Mouse (Mus musculus): ENCODE measurements around the gene Gmppb.

Gene Gmppb

GRCm38 (mm10) chr9:108051931-108052220 is 2.8 kb downstream of the Gmppb start:
- no peak for DNase-seq

DNA sequence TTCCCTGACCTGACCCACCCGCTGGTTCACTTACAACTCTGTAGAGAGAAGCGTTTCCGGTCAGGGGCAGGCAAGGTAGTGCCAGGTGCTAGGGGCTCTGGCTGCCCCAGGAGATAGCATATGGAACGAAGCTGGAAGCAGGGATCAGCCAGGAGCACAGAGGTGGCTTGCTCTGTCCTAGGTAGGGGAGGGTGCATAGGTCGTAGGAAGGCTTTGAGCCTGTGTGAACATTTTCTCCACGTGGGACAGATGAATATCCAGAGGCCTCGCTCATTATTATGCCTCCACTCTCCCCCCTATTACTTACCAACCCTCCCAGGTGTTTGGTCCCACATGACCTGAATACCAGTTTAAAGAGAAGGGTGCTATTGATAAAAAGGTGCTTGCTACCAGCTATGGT is 3.4 kb downstream of the Gmppb start:
- no peak for DNase-seq

- DNase-seq, result peak; percentile 87 to 90
Measured at GRCm38 (mm10) chr9:108052885-108053664, 4.0 kb downstream of the Gmppb start, which contains the start of gene Amigo3. Gene Amigo3 (plus strand): TSS chr9:108053159.

DNA sequence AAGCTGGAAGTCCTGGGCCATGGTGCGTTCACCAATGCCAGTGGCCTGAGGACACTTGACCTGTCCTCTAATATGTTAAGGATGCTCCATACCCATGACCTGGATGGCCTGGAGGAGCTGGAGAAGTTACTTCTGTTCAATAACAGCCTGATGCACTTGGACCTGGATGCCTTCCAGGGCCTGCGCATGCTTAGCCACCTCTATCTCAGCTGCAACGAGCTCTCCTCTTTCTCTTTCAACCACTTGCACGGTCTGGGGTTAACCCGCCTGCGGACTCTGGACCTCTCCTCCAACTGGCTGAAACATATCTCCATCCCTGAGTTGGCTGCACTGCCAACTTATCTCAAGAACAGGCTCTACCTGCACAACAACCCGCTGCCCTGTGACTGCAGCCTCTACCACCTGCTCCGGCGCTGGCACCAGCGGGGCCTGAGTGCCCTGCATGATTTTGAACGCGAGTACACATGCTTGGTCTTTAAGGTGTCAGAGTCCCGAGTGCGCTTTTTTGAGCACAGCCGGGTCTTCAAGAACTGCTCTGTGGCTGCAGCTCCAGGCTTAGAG is 4.7 kb downstream of the Gmppb start:
- no peak for DNase-seq

DNA sequence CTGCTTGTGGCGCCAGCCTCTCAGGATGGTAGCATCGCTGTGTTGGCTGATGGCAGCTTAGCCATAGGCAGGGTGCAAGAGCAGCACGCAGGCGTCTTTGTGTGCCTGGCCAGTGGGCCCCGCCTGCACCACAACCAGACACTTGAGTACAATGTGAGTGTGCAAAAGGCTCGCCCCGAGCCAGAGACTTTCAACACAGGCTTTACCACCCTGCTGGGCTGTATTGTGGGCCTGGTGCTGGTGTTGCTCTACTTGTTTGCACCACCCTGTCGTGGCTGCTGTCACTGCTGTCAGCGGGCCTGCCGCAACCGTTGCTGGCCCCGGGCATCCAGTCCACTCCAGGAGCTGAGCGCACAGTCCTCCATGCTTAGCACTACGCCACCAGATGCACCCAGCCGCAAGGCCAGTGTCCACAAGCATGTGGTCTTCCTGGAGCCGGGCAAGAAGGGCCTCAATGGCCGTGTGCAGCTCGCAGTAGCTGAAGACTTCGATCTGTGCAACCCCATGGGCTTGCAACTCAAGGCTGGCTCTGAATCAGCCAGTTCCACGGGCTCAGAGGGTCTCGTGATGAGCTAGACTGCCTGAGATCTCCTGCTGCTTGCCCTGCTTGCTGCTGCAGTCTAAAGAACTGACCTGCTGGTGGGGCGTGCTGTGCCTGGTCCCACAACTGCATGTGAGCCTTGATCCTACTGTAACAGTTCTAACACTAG is 5.4 kb downstream of the Gmppb start:
- DNase-seq, result no peak

- DNase-seq, result no peak
Measured at GRCm38 (mm10) chr9:108055061-108055460, 6.0 kb downstream of the Gmppb start.

DNA sequence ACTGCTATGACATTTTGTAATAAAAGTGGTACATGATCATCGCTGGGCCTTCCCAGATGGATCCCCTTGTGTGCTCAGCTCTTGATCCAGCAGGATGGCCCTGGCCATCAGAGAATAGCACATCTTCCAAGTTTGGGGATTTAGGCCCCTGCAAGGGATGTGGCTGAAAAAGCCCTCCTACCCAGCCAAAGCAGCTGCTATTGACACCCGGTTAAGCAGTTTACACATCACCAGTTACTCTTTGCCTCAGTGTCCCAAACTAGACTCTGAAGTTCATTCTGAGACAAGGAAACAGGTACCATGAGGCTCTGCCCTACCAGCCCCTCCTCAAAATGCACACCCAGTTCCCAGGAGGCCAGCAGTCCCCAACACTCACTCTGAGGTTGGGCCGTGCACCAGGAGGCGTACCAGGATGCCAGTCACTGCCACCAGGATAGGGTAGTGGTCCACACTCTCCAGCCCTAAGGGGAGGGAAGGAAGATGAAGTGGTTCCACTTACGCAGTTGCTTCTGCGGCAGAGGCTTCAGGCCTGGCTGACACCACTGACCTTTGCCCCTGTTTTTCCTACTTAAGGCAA is 6.7 kb downstream of the Gmppb start:
- no peak for DNase-seq

DNA sequence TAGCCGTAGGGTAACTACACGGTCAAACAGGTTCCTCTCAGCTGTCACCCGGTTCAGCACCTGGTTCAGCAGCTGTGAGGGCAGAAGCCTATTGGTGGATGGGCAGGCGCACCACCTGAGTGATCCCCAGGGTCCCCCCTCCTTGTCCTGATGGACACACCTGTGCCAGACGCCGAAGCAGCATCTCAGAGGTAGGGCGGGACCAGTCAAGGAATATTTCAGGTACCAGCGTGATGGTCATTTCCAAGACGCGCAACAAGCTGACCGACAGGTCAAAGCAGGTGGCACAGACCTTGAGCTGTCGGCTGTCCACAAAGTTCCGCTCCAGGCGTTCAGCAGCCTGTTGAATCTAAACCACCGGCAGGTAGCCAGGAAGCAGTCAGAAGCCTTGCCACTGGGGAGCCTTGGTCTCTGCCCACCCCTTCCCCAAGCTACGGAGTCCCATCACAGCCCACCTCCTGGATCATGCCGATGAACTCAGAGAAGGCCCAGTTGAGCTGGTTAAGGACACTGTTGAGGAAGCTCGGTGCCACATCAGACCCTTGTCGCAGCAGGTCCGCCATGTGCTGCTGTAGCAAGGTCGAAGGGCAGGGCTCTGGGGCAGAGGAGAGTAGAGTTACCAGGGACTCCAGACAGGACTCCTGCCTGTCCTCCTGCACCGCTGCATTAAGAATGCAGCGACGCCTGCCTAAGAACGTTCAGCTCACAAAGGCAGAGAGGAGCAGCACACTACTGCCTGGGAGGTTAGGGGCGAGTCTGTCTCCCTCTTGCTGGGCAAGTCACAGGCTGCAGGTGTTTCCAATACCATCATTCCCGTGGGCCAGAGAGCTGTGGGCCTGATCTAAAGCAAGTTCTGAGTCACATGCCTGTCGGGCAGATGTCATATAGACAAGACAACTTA is 7.6 kb downstream of the Gmppb start:
- DNase-seq, result no peak

DNA sequence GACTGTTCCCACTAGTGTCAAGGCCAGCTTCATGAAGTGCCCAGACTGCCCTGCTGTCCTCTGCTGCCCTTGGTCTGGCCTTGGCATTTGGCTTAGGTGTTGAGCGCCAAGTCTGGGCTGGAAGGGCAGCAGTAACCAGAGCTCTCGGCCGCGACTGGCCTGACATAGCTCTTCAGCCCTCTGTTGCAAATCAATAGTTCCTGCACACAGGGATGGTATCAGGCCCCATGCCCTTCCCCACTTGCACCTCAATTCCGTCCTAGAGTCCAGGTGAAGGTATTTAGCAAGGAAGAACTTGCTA is 8.2 kb downstream of the Gmppb start:
- DNase-seq, result no peak

- no peak for DNase-seq
Measured at GRCm38 (mm10) chr9:108058291-108058690, 9.2 kb downstream of the Gmppb start.

DNA sequence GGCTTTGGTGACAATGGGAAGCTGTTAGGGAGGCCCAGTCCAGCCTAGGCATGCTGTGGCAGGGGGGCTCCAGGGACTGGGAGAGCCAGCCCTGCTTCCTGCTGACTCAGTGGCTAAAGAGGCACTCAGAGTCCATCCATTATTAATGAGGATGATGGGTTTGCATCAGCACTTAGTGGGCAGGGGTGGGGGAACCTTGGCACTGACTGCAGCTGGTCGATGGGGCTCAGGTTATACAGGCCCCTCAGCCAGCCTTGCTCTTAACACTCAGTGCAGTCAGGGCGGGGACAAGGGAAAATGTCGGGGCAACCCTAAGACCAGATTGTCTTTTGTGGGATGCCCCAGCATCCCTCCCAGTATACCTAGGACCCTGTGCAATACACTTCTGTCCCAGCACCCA is 13.1 kb downstream of the Gmppb start:
- no peak for DNase-seq

DNA sequence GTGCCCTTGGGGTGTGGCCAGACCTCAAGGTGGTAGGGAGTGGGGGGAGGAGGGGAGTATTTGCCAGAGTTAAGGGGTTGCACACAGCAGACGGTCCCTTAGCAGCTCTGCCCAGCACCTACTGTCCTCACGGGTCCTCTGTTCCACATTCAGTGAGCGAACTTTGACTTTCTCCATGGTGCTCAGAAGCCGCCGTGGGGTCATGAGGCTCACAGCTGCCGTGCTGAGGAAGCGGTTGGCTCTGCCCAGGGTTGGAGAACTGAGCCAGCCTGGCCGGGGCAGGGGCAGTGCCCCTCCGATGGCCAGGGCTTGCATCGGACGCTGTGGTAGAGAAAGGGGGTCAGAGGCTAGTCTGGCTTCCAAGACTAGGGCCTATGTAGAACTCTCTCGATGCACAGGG is 14.3 kb downstream of the Gmppb start:
- no peak for DNase-seq

- no peak for DNase-seq
Measured at GRCm38 (mm10) chr9:108065491-108066011, 16.5 kb downstream of the Gmppb start.

- DNase-seq, result no peak
Measured at GRCm38 (mm10) chr9:108067199-108067598, 18.2 kb downstream of the Gmppb start.

GRCm38 (mm10) chr9:108067900-108068299 is 18.9 kb downstream of the Gmppb start:
- DNase-seq, result peak in 1 of 2 experiments; percentile 65

DNA sequence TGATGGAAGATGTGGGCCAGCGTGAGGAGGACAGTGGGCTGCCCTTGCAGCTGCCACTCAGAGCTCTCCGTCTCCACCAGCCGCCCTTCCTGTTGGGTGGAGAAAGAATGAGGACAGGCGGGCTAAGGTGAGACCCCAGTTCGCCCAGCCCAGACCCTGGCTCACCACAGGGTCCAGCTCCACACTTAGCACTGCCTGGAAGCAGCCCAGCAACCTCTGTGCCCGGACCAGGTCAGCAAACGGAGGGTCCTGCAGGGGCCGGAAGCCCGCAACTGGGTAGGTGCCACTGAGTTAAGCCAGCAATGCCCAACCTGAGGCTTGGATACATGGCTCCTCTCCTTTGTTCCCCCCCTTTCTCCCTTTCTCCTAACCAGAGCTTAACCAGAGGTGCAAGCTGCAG is 20.0 kb downstream of the Gmppb start:
- no peak for DNase-seq

DNA sequence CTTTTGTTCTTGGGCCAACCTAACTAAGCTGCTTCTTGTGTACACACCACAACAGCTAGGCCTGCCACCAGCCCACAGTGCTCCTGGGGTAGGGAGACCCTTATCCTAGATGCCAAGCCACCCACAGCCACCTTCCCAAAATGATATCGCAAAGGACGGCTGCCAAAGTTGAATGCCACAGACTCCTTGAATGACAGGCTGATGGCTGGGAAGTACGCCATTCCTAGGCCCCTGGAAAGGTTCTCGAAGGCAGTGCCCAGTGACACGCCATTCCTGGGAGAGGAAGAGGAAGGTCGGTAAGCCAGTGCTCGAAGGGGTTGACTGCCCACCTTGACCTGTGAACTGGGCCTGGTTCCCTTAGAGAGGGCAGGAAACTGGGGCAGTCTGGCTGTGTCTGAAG is 20.5 kb downstream of the Gmppb start:
- no peak for DNase-seq

GRCm38 (mm10) chr9:108071801-108072200 is 22.8 kb downstream of the Gmppb start:
- no peak for DNase-seq

GRCm38 (mm10) chr9:108072481-108072924 is 23.5 kb downstream of the Gmppb start:
- DNase-seq, result no peak

DNA sequence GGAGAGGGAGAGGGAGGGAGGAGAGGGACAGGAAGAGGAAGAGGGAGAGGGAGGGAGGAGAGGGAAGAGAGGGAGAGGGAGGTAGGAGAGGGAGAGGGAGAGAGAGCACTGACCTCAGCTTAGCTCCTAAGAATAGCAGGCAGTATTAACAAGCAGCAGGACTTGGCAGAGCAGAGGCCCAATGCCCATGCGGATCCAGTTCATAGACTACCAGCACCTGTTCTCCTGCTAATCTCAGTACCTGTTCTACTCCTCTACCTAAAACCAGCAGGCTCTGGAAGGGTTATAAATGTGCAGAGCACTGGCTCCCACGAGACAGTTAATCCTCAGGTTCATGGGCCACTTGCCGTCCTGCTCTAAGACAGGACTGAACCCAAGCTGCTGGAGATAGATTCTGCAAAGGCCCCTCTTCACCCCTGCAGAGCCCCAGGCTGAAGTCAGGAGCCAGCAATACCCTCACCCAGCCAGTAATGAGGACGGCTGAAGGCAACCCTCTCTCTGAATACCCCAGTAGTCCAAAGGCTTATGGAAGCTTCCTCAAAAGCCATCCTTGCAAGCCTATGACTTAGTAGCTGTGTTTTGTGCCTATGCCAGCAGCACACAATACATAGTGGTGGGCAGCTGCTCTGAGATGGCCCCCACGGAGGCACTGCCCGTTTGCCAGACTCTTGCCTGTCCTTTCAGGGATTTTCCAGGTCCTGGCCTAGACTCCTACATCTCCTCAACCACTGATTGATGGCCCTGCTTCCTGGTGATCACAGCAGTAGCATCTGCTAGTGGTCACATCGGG is 24.3 kb downstream of the Gmppb start:
- no peak for DNase-seq

GRCm38 (mm10) chr9:108080168-108080567 is 31.1 kb downstream of the Gmppb start, which contains the start of gene Mst1:
Gene Mst1 (plus strand): TSS chr9:108080436.
- no peak for DNase-seq

DNA sequence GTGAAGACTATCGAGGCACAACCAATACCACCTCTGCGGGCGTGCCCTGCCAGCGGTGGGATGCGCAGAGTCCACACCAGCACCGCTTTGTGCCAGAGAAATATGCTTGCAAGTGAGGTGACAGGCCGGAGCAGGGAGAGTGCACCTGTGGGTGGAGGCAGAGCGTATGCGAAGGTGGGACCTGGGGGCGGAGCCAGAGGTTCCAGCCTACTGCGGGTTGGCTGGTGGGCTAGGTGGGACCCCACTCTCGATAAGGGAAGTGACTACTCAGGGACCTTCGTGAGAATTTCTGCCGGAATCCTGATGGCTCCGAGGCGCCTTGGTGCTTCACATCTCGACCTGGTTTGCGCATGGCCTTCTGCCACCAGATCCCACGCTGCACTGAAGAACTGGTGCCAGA is 33.5 kb downstream of the Gmppb start:
- DNase-seq, result no peak

All from thymus, adult 18-20 months (tissue).